Comparison of ENCODE assay signal across 13 mouse cellular contexts in genomic region chr7:121677105-121677753, GRCm38 (mm10). TPM values are rescaled to one million over a fixed set of nuclear protein-coding genes. Genes with fewer than 3 reads are reported as not detected.
DNase-seq lines count a peak whose midpoint lies in the region; ATAC-seq and TF ChIP-seq lines count a peak whose summit lies in the region.
"Had no signal": no experiment of that assay in that cellular context is flagged by ENCODE, and none has a peak within 500 bp of the region (broad histone marks: within the 10 kb centered on the region; RNA-seq: fewer than 3 reads in every experiment).

No protein-coding gene starts in this region.

- H3K4me3 ChIP-seq in hindbrain, postnatal 0 days (ENCODE audit: low read length), result no peak overlapping the region
- H3K4me3 ChIP-seq in hindbrain, embryonic 11.5 days (ENCODE audit: low read depth, low read length), result no peak overlapping the region
- H3K4me3 ChIP-seq in neural tube, embryonic 14.5 days (ENCODE audit: low read depth, low read length), result no peak overlapping the region
- no peak overlapping the region for H3K4me3 ChIP-seq in neural tube, embryonic 15.5 days (replicated peaks)
- no peak overlapping the region for H3K4me3 ChIP-seq in thymus, adult 2 months (ENCODE audit: control insufficient read depth, insufficient read depth, low read length)
- H3K4me3 ChIP-seq: layer of hippocampus, adult 2 months; liver, embryonic 13.5 days had no signal

- WGBS in hindbrain, postnatal 0 days, result 38% methylated on average over 4 of the region's 4 CpGs
- 81% methylated on average over 4 of the region's 4 CpGs for WGBS in hindbrain, embryonic 11.5 days
- 44% methylated on average over 4 of the region's 4 CpGs for WGBS in neural tube, embryonic 14.5 days
- WGBS in neural tube, embryonic 15.5 days, result 34% methylated on average over 4 of the region's 4 CpGs
- WGBS in thymus, adult 2 months, result 93% methylated on average over 4 of the region's 4 CpGs

- no peak for TF ChIP-seq CTCF in hindbrain, postnatal 0 days (IDR thresholded peaks at IDR 0.05; ENCODE audit: low read depth)
- no peak for TF ChIP-seq CTCF in thymus, adult 2 months (IDR thresholded peaks at IDR 0.05; ENCODE audit: borderline replicate concordance, control insufficient read depth, extremely low read depth, insufficient read depth, low read length, poor library complexity)

- no peaks in the 10 kb centered on the region for H3K4me1 ChIP-seq in hindbrain, postnatal 0 days (ENCODE audit: insufficient read depth, low read length)
- H3K4me1 ChIP-seq in hindbrain, embryonic 11.5 days (replicated peaks; ENCODE audit: control insufficient read depth, insufficient read depth, low read length), result no peaks in the 10 kb centered on the region
- no peaks in the 10 kb centered on the region for H3K4me1 ChIP-seq in neural tube, embryonic 14.5 days (ENCODE audit: control insufficient read depth, insufficient read depth, low read length)
- H3K4me1 ChIP-seq in neural tube, embryonic 15.5 days, result peaks cover 9% of the 10 kb centered on the region
- H3K4me1 ChIP-seq in thymus, adult 2 months (replicated peaks; ENCODE audit: control insufficient read depth, insufficient read depth, low read length), result no peaks in the 10 kb centered on the region
- H3K4me1 ChIP-seq: liver, embryonic 13.5 days had no signal

- no peaks in the 10 kb centered on the region; the same call in 1 of the 2 replicates for H3K36me3 ChIP-seq in hindbrain, postnatal 0 days (ENCODE audit: insufficient read depth, low read length)
- no peaks in the 10 kb centered on the region for H3K36me3 ChIP-seq in hindbrain, embryonic 11.5 days (ENCODE audit: control insufficient read depth, insufficient read depth, low read length)
- peaks cover 8% of the 10 kb centered on the region for H3K36me3 ChIP-seq in neural tube, embryonic 14.5 days (ENCODE audit: control insufficient read depth, insufficient read depth, low read length)
- H3K36me3 ChIP-seq in neural tube, embryonic 15.5 days, result peaks cover 12% of the 10 kb centered on the region
- H3K36me3 ChIP-seq in thymus, adult 2 months (ENCODE audit: control insufficient read depth, insufficient read depth, low read length), result peaks cover 4% of the 10 kb centered on the region; the same call in 1 of the 2 replicates

- no peak overlapping the region for H3K4me2 ChIP-seq in hindbrain, postnatal 0 days (ENCODE audit: low read depth, low read length)
- no peak overlapping the region for H3K4me2 ChIP-seq in hindbrain, embryonic 11.5 days (replicated peaks; ENCODE audit: low read depth, low read length)
- no peak overlapping the region for H3K4me2 ChIP-seq in neural tube, embryonic 14.5 days (ENCODE audit: low read depth, low read length)
- no peak overlapping the region for H3K4me2 ChIP-seq in neural tube, embryonic 15.5 days
- H3K4me2 ChIP-seq: liver, embryonic 13.5 days had no signal

- TF ChIP-seq POLR2A in thymus, adult 2 months (IDR thresholded peaks at IDR 0.05; ENCODE audit: control insufficient read depth, extremely low read depth, insufficient read depth, low read length, poor library complexity), result no peak

- no peaks in the 10 kb centered on the region for H3K27me3 ChIP-seq in hindbrain, postnatal 0 days (ENCODE audit: insufficient read depth, low read length)
- no peaks in the 10 kb centered on the region for H3K27me3 ChIP-seq in hindbrain, embryonic 11.5 days (ENCODE audit: control insufficient read depth, insufficient read depth, low read length)
- no peaks in the 10 kb centered on the region for H3K27me3 ChIP-seq in neural tube, embryonic 14.5 days (ENCODE audit: control insufficient read depth, insufficient read depth, low read length)
- no peaks in the 10 kb centered on the region for H3K27me3 ChIP-seq in neural tube, embryonic 15.5 days (replicated peaks)
- no peaks in the 10 kb centered on the region for H3K27me3 ChIP-seq in thymus, adult 2 months (ENCODE audit: control insufficient read depth, insufficient read depth, low read length)
- H3K27me3 ChIP-seq: liver, embryonic 13.5 days had no signal

- peak; percentile 56 for DNase-seq in hindbrain, postnatal 0 days (ENCODE audit: low spot score)
- DNase-seq in hindbrain, embryonic 11.5 days (ENCODE audit: low spot score), result no peak
- DNase-seq in cerebellum, postnatal 14 days, result peak; percentile 65 to 67
- DNase-seq in thymus, adult 2 months, result no peak
- DNase-seq in testis, postnatal 10 days (ENCODE audit: low spot score), result no peak
- DNase-seq: gastrocnemius, postnatal 36 days; heart, postnatal 36 days; liver, embryonic 13.5 days had no signal

- H3K27ac ChIP-seq in hindbrain, postnatal 0 days, result no peak overlapping the region
- H3K27ac ChIP-seq in hindbrain, embryonic 11.5 days (ENCODE audit: low read depth, low read length), result no peak overlapping the region
- H3K27ac ChIP-seq in neural tube, embryonic 14.5 days (ENCODE audit: low read depth, low read length), result no peak overlapping the region
- H3K27ac ChIP-seq in neural tube, embryonic 15.5 days (replicated peaks), result no peak overlapping the region
- H3K27ac ChIP-seq in thymus, adult 2 months (ENCODE audit: control insufficient read depth, insufficient read depth, low read length), result no peak overlapping the region
- H3K27ac ChIP-seq: layer of hippocampus, adult 2 months; liver, embryonic 13.5 days had no signal

- H3K9me3 ChIP-seq in hindbrain, postnatal 0 days (ENCODE audit: low read length), result no peaks in the 10 kb centered on the region
- no peaks in the 10 kb centered on the region for H3K9me3 ChIP-seq in hindbrain, embryonic 11.5 days (ENCODE audit: control insufficient read depth, low read length)
- no peaks in the 10 kb centered on the region for H3K9me3 ChIP-seq in neural tube, embryonic 14.5 days (ENCODE audit: control insufficient read depth, low read length)
- no peaks in the 10 kb centered on the region for H3K9me3 ChIP-seq in neural tube, embryonic 15.5 days (replicated peaks)
- H3K9me3 ChIP-seq: liver, embryonic 13.5 days had no signal

- no peak overlapping the region for H3K9ac ChIP-seq in hindbrain, postnatal 0 days (replicated peaks; ENCODE audit: low read length)
- H3K9ac ChIP-seq in hindbrain, embryonic 11.5 days (ENCODE audit: low read depth, low read length), result no peak overlapping the region
- H3K9ac ChIP-seq in neural tube, embryonic 14.5 days (replicated peaks; ENCODE audit: low read depth, low read length), result no peak overlapping the region
- H3K9ac ChIP-seq in neural tube, embryonic 15.5 days (replicated peaks), result no peak overlapping the region
- H3K9ac ChIP-seq: liver, embryonic 13.5 days had no signal

- no peak for ATAC-seq in hindbrain, postnatal 0 days
- ATAC-seq in hindbrain, embryonic 11.5 days (ENCODE audit: low FRiP score), result no peak
- ATAC-seq in neural tube, embryonic 14.5 days (ENCODE audit: low read depth), result peak; percentile 76; the same call in 1 of the 2 replicates
- ATAC-seq in neural tube, embryonic 15.5 days (ENCODE audit: low FRiP score), result no peak

RNA-seq across cellular contexts. Expression of gene Usp31, which starts 29.8 kb away (rescaled TPM):
- total RNA-seq in hindbrain, postnatal 0 days (2014; rRNA removed), result 23.8 and 26.2 TPM in 2 replicates
- 1.9 and 2.1 TPM in 2 replicates for polyA plus RNA-seq in hindbrain, postnatal 0 days (2015; fragmentation: Nextera tagmentation; extraction: Ambion mirVana)
- 3.9 and 4.7 TPM in 2 replicates for polyA plus RNA-seq in hindbrain, embryonic 11.5 days (2014; fragmentation: Nextera tagmentation; extraction: Ambion mirVana)
- polyA plus RNA-seq in neural tube, embryonic 14.5 days (2014; fragmentation: Nextera tagmentation; extraction: Ambion mirVana), result 6.0 and 7.5 TPM in 2 replicates
- 2.7 and 2.9 TPM in 2 replicates for polyA plus RNA-seq in neural tube, embryonic 15.5 days (2015; fragmentation: Nextera tagmentation; extraction: Ambion mirVana)
- 7.1 and 11.3 TPM in 2 replicates for polyA plus RNA-seq in thymus, adult 2 months (2012; rRNA removed)

RNA-seq across cellular contexts. Expression of gene Scnn1g, which starts 57.0 kb away (rescaled TPM):
- total RNA-seq in hindbrain, postnatal 0 days (2014; rRNA removed), result 0.07 and 0.26 TPM in 2 replicates
- 0.05 and 0.15 TPM in 2 replicates for polyA plus RNA-seq in hindbrain, postnatal 0 days (2015; fragmentation: Nextera tagmentation; extraction: Ambion mirVana)
- polyA plus RNA-seq in hindbrain, embryonic 11.5 days (2014; fragmentation: Nextera tagmentation; extraction: Ambion mirVana), result 0.17 and 0.22 TPM in 2 replicates
- polyA plus RNA-seq in neural tube, embryonic 14.5 days (2014; fragmentation: Nextera tagmentation; extraction: Ambion mirVana), result 0.12 TPM in 1 of 2 replicates, not detected in the other
- 0.28 TPM in 1 of 2 replicates, not detected in the other for polyA plus RNA-seq in neural tube, embryonic 15.5 days (2015; fragmentation: Nextera tagmentation; extraction: Ambion mirVana)
- polyA plus RNA-seq in thymus, adult 2 months (2012; rRNA removed), result 0.61 and 1.3 TPM in 2 replicates
- total RNA-seq: ES-E14; gastrocnemius, postnatal 36 days; heart, postnatal 36 days had no signal
- polyA plus RNA-seq: liver, embryonic 13.5 days; small intestine, adult 2 months had no signal

Comparison
In these comparisons a context has a peak if more than half of its experiments do, and no peak if none do; other contexts are left out.
1. DNase-seq: peak in hindbrain, postnatal 0 days (single experiment) and cerebellum, postnatal 14 days (2 of 2); none in hindbrain, embryonic 11.5 days (single experiment), thymus, adult 2 months (single experiment) and testis, postnatal 10 days (single experiment).